Mouse (Mus musculus) stomach, embryonic 16.5 days (tissue): ENCODE measurements around the gene Stac3. TPM values are rescaled to one million over a fixed set of nuclear protein-coding genes. Genes with fewer than 3 reads are reported as not detected.

Source experiments
- ATAC-seq: fragments of 200-750 bp; cut with Nextera tagmentation; 2 replicates; pipeline ENCODE4 v1.8.0; 2017; ENCODE audit warnings: moderate number of reproducible peaks, moderate TSS enrichment; ENCODE audit not compliant: insufficient read depth, low FRiP score
- H3K27ac ChIP-seq: fragments of 300-500 bp; sonication (generic); 2 replicates; pipeline ENCODE4 v1.5.1; 2014; ENCODE audit warnings: low read length
- H3K27me3 ChIP-seq: fragments of 300-500 bp; sonication (generic); 2 replicates; pipeline ENCODE4 v1.6.1; 2014; ENCODE audit warnings: low read length, control low read depth, mixed read lengths; ENCODE audit not compliant: control insufficient read depth, insufficient read depth
- H3K36me3 ChIP-seq: fragments of 300-500 bp; sonication (generic); 2 replicates; pipeline ENCODE4 v1.6.1; 2014; ENCODE audit warnings: low read length; ENCODE audit not compliant: control insufficient read depth, insufficient read depth
- H3K4me1 ChIP-seq: fragments of 300-500 bp; sonication (generic); 2 replicates; pipeline ENCODE4 v1.6.1; 2014; ENCODE audit warnings: low read length, control low read depth, mixed read lengths; ENCODE audit not compliant: control insufficient read depth, insufficient read depth
- H3K4me2 ChIP-seq: fragments of 300-500 bp; sonication (generic); 2 replicates; pipeline ENCODE4 v1.6.1; 2014; ENCODE audit warnings: low read depth, low read length, mixed read lengths
- H3K4me3 ChIP-seq: fragments of 300-500 bp; sonication (generic); replicated peaks from 2 replicates; pipeline ENCODE4 v1.5.1; 2014; ENCODE audit warnings: mild to moderate bottlenecking, low read length
- H3K9ac ChIP-seq: fragments of 300-500 bp; sonication (generic); 2 replicates; pipeline ENCODE4 v1.6.1; 2014; ENCODE audit warnings: low read length
- H3K9me3 ChIP-seq: fragments of 300-500 bp; sonication (generic); replicated peaks from 2 replicates; pipeline ENCODE4 v1.6.1; 2016; ENCODE audit warnings: low read length, control low read depth; ENCODE audit not compliant: control insufficient read depth
- WGBS: fragments of 180-500 bp; shearing (Covaris S2); extraction: QIAGEN DNeasy Blood & Tissue Kit; methylation state at CpG from one replicate; pipeline ENCODE4 v1.1.7; 2014; 5-methylcytosine and 5-hydroxymethylcytosine counted together
- polyA plus RNA-seq: library from polyadenylated mRNA; unstranded; fragments of >200 nt; fragmentation: Nextera tagmentation; extraction: Ambion mirVana; gene quantifications from 2 replicates; pipeline ENCODE4 v1.2.1, GENCODE M21; 2015

Gene Stac3
- polyA plus RNA-seq, 1 experiment from 2014 or later = 5.5 TPM

- ATAC-seq = no peak
- Histone ChIP-seq H3K36me3 (peaks cover 24% of the 10 kb centered on the region), H3K9ac (no peak overlapping the region), H3K27me3 (no peaks in the 10 kb centered on the region), H3K4me1 (no peaks in the 10 kb centered on the region), H3K4me3 (no peak overlapping the region), H3K27ac (no peak overlapping the region), H3K9me3 (no peaks in the 10 kb centered on the region), H3K4me2 (no peak overlapping the region)
- 90% methylated on average over 13 of the region's 13 CpGs for WGBS
Observed at GRCm38 (mm10) chr10:127542084-127542483, 40.6 kb downstream of the Stac3 start.

- WGBS = 67% methylated on average over 6 of the region's 6 CpGs
- Histone ChIP-seq H3K4me3 (no peak overlapping the region), H3K27me3 (no peaks in the 10 kb centered on the region), H3K4me2 (no peak overlapping the region), H3K9ac (no peak overlapping the region), H3K9me3 (no peaks in the 10 kb centered on the region), H3K36me3 (peaks cover 28% of the 10 kb centered on the region), H3K27ac (no peak overlapping the region), H3K4me1 (no peaks in the 10 kb centered on the region)
- no peak for ATAC-seq
Observed at GRCm38 (mm10) chr10:127542720-127543119, 41.2 kb downstream of the Stac3 start.

- WGBS = 67% methylated on average over 3 of the region's 3 CpGs
Observed at GRCm38 (mm10) chr10:127543916-127544315, 42.4 kb downstream of the Stac3 start.

GRCm38 (mm10) chr10:127544375-127544774 lies 42.9 kb downstream of the Stac3 start:
- Histone ChIP-seq H3K36me3 (peaks cover 32% of the 10 kb centered on the region), H3K9me3 (no peaks in the 10 kb centered on the region), H3K9ac (no peak overlapping the region), H3K4me1 (no peaks in the 10 kb centered on the region), H3K27ac (no peak overlapping the region), H3K4me2 (no peak overlapping the region), H3K4me3 (no peak overlapping the region), H3K27me3 (no peaks in the 10 kb centered on the region)
- 88% methylated on average over 20 of the region's 20 CpGs for WGBS
- ATAC-seq = no peak

More at GRCm38 (mm10) chr10:127543916-127544315, 42.4 kb downstream of the Stac3 start:
- no peak for ATAC-seq
- H3K9ac ChIP-seq = no peak overlapping the region
- no peak overlapping the region for H3K4me3 ChIP-seq
- H3K27me3 ChIP-seq = no peaks in the 10 kb centered on the region
- H3K36me3 ChIP-seq = peaks cover 35% of the 10 kb centered on the region
- H3K4me2 ChIP-seq = no peak overlapping the region
- H3K9me3 ChIP-seq = no peaks in the 10 kb centered on the region
- no peak overlapping the region for H3K27ac ChIP-seq
- no peaks in the 10 kb centered on the region for H3K4me1 ChIP-seq

GRCm38 (mm10) chr10:127546505-127546904 lies 45.0 kb downstream of the Stac3 start:
- Histone ChIP-seq H3K36me3 (peaks cover 36% of the 10 kb centered on the region), H3K9ac (no peak overlapping the region), H3K4me3 (no peak overlapping the region), H3K9me3 (no peaks in the 10 kb centered on the region), H3K4me2 (no peak overlapping the region), H3K27ac (no peak overlapping the region), H3K27me3 (no peaks in the 10 kb centered on the region), H3K4me1 (no peaks in the 10 kb centered on the region)
- 87% methylated on average over 7 of the region's 7 CpGs for whole genome bisulfite sequencing
- ATAC-seq = no peak

- Histone ChIP-seq H3K4me1 (no peaks in the 10 kb centered on the region), H3K9me3 (no peaks in the 10 kb centered on the region), H3K4me3 (no peak overlapping the region), H3K4me2 (no peak overlapping the region), H3K36me3 (peaks cover 33% of the 10 kb centered on the region), H3K27me3 (no peaks in the 10 kb centered on the region), H3K9ac (no peak overlapping the region), H3K27ac (no peak overlapping the region)
- no peak for ATAC-seq
- WGBS = 94% methylated on average over 15 of the region's 15 CpGs
Observed at GRCm38 (mm10) chr10:127548236-127548635, 46.8 kb downstream of the Stac3 start.

GRCm38 (mm10) chr10:127549892-127550291 lies 48.4 kb downstream of the Stac3 start:
- H3K9ac ChIP-seq = no peak overlapping the region
- peaks cover 33% of the 10 kb centered on the region for H3K36me3 ChIP-seq
- no peaks in the 10 kb centered on the region for H3K4me1 ChIP-seq
- H3K27me3 ChIP-seq = no peaks in the 10 kb centered on the region
- WGBS = 85% methylated on average over 17 of the region's 17 CpGs
- H3K9me3 ChIP-seq = no peaks in the 10 kb centered on the region
- no peak overlapping the region for H3K27ac ChIP-seq
- no peak overlapping the region for H3K4me3 ChIP-seq
- no peak for ATAC-seq
- no peak overlapping the region for H3K4me2 ChIP-seq

- no peaks in the 10 kb centered on the region for H3K9me3 ChIP-seq
- no peak overlapping the region for H3K4me2 ChIP-seq
- H3K9ac ChIP-seq = no peak overlapping the region
- no peak for ATAC-seq
- 77% methylated on average over 18 of the region's 18 CpGs for WGBS
- no peak overlapping the region for H3K27ac ChIP-seq
- H3K4me1 ChIP-seq = no peaks in the 10 kb centered on the region
- H3K27me3 ChIP-seq = no peaks in the 10 kb centered on the region
- H3K4me3 ChIP-seq = no peak overlapping the region
- H3K36me3 ChIP-seq = peaks cover 52% of the 10 kb centered on the region
Observed at GRCm38 (mm10) chr10:127555703-127556102, 54.2 kb downstream of the Stac3 start.

GRCm38 (mm10) chr10:127557397-127557796 lies 55.9 kb downstream of the Stac3 start:
- Histone ChIP-seq H3K9me3 (no peaks in the 10 kb centered on the region), H3K9ac (no peak overlapping the region), H3K4me2 (no peak overlapping the region), H3K4me3 (no peak overlapping the region), H3K27me3 (no peaks in the 10 kb centered on the region), H3K4me1 (no peaks in the 10 kb centered on the region), H3K36me3 (peaks cover 56% of the 10 kb centered on the region), H3K27ac (no peak overlapping the region)
- 87% methylated on average over 13 of the region's 13 CpGs for WGBS
- ATAC-seq = no peak
